Mouse (Mus musculus) gastrocnemius, adult 18-20 months (tissue): ENCODE measurements around the gene Dusp3. TPM values are rescaled to one million over a fixed set of nuclear protein-coding genes. Genes with fewer than 3 reads are reported as not detected.

Experiments used
- DNase-seq: peaks from one replicate; pipeline ENCODE4 v3.0.0; 2021; ENCODE audit warnings: low spot score
- total RNA-seq, 2 experiments: library from RNA; stranded (reverse); gene quantifications; 2 replicates each; pipeline ENCODE4 v1.2.3; 2021

The Dusp3 gene
- total RNA-seq, 2 experiments from 2014 or later = 153 to 161 TPM

DNA sequence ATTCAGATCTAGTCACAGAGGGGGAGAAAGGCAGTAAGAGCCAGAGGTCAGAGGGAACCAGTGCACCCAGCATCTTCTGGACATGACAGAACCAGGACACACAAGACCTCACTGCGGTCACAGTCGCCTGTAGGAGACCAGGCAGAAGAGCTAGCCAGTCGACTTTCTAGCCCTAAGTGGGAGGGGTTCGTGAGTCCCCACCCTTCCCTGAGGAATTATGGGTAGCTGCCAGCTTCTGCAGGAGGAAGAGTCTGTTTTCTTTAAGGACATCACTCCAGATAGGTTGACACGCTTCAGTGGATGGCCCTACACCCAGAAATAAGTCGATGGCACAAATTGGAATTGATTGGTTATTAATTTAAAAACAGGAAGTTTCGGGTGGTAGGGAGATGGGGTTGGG, 50.4 kb downstream of the Dusp3 start:
- DNase-seq = no peak

DNA sequence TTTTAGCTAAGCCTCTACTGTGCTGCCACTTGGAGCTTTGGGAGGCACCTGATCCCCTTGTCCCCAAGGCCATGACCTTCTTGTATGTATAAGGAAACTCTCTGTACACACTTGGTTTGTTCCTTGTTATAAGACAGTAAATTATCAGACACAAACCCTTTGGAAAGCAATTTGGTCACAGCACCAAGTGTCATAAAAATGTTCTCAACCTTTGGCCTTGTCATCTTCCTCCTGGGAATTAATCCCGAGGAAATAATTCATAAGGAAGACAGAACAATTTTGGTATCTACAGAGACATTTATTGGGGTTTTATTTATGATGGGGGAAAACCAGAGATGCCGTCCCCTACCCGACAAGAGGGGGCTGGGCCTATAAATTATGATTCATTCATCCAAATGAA, 51.1 kb downstream of the Dusp3 start:
- DNase-seq = no peak

DNA sequence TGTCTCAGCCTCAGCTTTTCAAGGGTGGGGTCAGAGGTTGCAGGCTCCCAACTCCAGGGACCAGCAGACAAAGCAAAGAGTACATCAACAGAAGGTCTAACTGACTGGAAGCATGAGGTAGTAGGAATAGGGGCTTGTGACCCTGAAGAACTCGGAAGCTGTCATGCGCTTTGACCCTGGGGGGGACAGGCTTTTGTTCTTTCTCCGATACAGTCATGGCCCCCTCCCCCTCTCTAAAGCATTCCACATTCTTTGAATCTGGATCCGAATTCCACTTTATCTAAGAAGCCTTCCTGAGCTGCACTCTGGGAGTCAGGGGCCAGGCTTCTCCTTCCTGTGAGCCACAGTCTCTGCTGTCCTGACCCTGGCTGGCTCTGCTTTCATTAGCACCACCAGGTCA, 54.8 kb downstream of the Dusp3 start:
- DNase-seq = no peak

- DNase-seq = no peak
Measured at GRCm38 (mm10) chr11:101928030-101928762, 58.6 kb downstream of the Dusp3 start.

DNA sequence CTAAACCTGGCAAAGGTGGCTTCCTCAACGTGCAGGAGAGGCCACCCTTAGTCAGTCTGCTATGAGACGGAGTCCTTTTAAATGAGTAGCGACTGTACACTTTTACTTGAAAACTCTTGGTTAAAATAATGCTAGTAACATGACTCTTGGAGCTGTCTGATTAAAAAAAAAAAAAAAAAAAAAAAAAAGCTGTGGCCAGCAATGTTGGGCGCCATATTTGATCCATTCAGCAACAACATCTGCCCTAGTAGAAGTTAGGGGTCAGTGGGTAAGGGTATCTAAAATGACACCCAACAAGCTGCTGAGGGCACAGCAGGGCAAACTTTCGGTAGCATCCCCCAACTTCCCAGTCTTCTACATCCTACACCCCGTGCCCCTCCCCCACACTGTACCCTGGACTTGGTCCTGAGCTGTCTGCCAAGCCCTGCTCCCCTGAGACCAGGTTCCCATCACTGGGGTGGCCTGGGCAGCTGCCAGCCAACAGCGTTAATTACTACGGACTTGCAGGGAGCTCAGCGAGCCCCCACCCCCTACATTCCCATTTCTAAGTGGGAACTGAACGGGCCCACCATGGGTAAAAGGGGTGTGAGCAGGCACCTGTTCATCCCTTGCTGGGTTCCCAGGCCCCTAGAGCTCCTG, 59.7 kb downstream of the Dusp3 start:
- DNase-seq = no peak

DNA sequence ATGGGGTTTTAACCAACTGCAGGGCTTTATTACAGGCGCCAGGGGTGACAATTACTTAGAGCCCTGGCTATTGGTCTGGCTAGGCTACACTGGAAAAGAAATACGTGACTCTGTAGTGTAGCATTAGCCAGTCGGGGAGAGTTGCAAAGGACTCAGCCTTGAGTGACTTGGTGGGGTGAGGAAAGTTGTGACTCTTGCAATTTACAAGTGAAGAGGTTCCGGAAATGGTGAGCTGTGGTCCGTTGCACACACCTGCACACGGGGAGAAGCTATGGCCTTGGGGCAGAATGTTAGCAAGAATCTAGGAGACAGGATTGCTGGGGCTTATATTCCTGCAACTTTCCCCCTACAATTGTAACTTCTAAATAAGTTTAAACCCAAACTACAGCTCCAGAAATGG, 61.2 kb downstream of the Dusp3 start:
- no peak for DNase-seq

DNA sequence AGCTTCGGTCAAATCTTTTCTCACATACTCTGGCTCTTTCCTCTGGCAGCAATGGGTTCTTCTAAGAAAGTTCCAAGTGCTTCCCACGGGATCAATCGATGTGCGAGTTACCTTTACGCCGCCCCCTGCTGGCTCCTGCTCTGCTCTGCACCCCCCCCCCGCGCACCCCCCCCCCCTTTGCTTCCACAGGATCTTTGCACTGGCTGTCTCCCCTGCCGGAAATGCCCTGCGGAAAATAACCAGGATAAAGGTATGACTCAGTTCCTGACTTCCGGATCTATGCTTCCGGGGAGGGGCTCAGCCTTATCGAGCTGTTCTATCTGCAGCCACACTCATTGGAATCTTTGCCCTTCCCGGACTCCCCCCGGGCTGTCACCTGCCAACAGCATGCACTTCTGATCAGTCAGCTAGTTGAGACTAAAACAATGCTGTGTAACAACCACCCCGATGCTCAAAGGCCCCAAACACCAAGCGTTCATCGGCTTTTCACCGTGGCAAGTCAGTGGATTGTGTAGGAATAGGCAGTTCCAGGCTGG, 62.3 kb downstream of the Dusp3 start:
- DNase-seq = no peak

DNA sequence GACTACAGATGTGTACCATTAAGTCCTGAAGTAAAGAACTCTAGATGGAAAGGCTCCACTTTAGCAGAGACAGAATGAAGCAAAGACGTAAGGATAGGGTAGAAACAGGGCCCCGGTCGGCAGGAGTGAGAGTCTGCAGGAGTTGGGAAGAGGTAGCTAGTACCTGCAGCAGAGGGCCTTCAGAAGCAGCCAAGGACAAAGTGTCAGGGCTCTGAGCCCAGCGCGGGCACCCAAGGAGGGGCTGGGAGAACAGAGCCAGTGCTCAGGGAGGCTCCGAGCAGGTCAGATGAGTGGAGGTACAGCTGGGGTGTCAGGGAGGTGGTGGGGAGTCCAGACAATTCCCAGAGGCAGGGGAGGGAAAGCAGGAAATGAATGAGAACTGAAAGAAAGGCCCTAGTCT, 62.8 kb downstream of the Dusp3 start:
- DNase-seq = no peak

- peak; percentile 67 for DNase-seq
Measured at GRCm38 (mm10) chr11:101921361-101921952, 65.4 kb downstream of the Dusp3 start.

Other genes with a start within 250 kb of the Dusp3 start
- 1 to 10 TPM; 2.4 to 2.5 TPM for gene Etv4, start 201.6 kb downstream of the Dusp3 start, total RNA-seq
- 1 to 10 TPM; 1.3 to 3.8 TPM for gene Meox1, start 92.6 kb downstream of the Dusp3 start, total RNA-seq
- gene Sost, start 20.0 kb downstream of the Dusp3 start, total RNA-seq = not detected
- gene Cfap97d1, start 2.7 kb downstream of the Dusp3 start, total RNA-seq = not detected
- 10 to 100 TPM; 15.7 to 24.5 TPM for gene Mpp3, start 41.4 kb upstream of the Dusp3 start, total RNA-seq
- gene Cd300lg, start 54.5 kb upstream of the Dusp3 start, total RNA-seq = 10 to 100 TPM; 16.1 to 19.0 TPM
- 1 to 10 TPM; 1.0 to 1.2 TPM for gene Mpp2, start 101.5 kb upstream of the Dusp3 start, total RNA-seq
- gene Ppy, start 114.3 kb upstream of the Dusp3 start, total RNA-seq = not detected
- gene Pyy, start 120.8 kb upstream of the Dusp3 start, total RNA-seq = not detected
- gene Nags, start 158.5 kb upstream of the Dusp3 start, total RNA-seq = not detected
- 1 to 10 TPM; 9.3 to 9.8 TPM for gene Tmem101, start 169.4 kb upstream of the Dusp3 start, total RNA-seq
- 100 to 1,000 TPM; 102 to 105 TPM for gene Lsm12, start 198.3 kb upstream of the Dusp3 start, total RNA-seq
- 10 to 100 TPM; 60.4 to 61.1 TPM for gene G6pc3, start 202.6 kb upstream of the Dusp3 start, total RNA-seq
- gene Hdac5, start 243.2 kb upstream of the Dusp3 start, total RNA-seq = 100 to 1,000 TPM in 1 of 2 experiments, 10 to 100 TPM in 1; 73.6 to 104 TPM